Mouse (Mus musculus) forebrain, embryonic 15.5 days (tissue): ENCODE measurements around the gene Ulk1. TPM values are rescaled to one million over a fixed set of nuclear protein-coding genes. Genes with fewer than 3 reads are reported as not detected.

Experiments used
- polyA plus RNA-seq: library from polyadenylated mRNA; unstranded; fragments of >200 nt; fragmentation: Nextera tagmentation; extraction: Ambion mirVana; gene quantifications from 2 replicates; pipeline ENCODE4 v1.2.1, GENCODE M21; 2015

Ulk1 gene
- polyA plus RNA-seq, 1 experiment from 2014 or later: 46.6 TPM

Other genes starting within 250 kb of the Ulk1 start
- 44.4 and 50.5 TPM in 2 replicates for gene Noc4l, start 156.7 kb downstream of the Ulk1 start, polyA plus RNA-seq
- gene Ddx51, start 156.6 kb downstream of the Ulk1 start, polyA plus RNA-seq: 22.6 and 24.3 TPM in 2 replicates
- gene Ep400, start 39.4 kb downstream of the Ulk1 start, polyA plus RNA-seq: 56.6 and 62.1 TPM in 2 replicates
- gene Pus1, start 29.4 kb downstream of the Ulk1 start, polyA plus RNA-seq: 23.6 and 25.7 TPM in 2 replicates
- gene Hscb, start 29.7 kb upstream of the Ulk1 start, polyA plus RNA-seq: 11.2 and 11.9 TPM in 2 replicates
- gene Chek2, start 29.9 kb upstream of the Ulk1 start, polyA plus RNA-seq: 13.1 and 14.3 TPM in 2 replicates
- gene Ttc28, start 69.7 kb upstream of the Ulk1 start, polyA plus RNA-seq: 40.7 and 42.8 TPM in 2 replicates